Mouse (Mus musculus) right cerebral cortex, postnatal 4 days (tissue): ENCODE results near the gene Gsto2.
"Not testable (repeated sequence)": the region's sequence is repeated elsewhere in the genome, so short reads cannot be mapped to it uniquely, and the experiment has no call there.

Source experiments
- DNase-seq: peaks from one replicate; pipeline ENCODE4 v3.0.0-alpha.2; 2022

Gsto2 gene

GRCm38 (mm10) chr19:47865353-47865947, at the start of gene Gsto2:
TSS of gene Gsto2 (plus strand) at chr19:47865534.
- DNase-seq = peak; percentile 92

GRCm38 (mm10) chr19:47817692-47818091, 47.6 kb upstream of the Gsto2 start:
- DNase-seq = peak; percentile 16

GRCm38 (mm10) chr19:47820832-47821493, 44.4 kb upstream of the Gsto2 start:
- DNase-seq = peak; percentile 62

- DNase-seq = no peak
These were observed 43.9 kb upstream of the Gsto2 start for GRCm38 (mm10) chr19:47821494-47821872.

- no peak for DNase-seq
These were observed 43.1 kb upstream of the Gsto2 start for GRCm38 (mm10) chr19:47822143-47822796.

- no peak for DNase-seq
These were observed 41.3 kb upstream of the Gsto2 start for GRCm38 (mm10) chr19:47824026-47824425.

GRCm38 (mm10) chr19:47829913-47830450, 35.4 kb upstream of the Gsto2 start:
- no peak for DNase-seq

- DNase-seq = no peak
These were observed 34.2 kb upstream of the Gsto2 start for GRCm38 (mm10) chr19:47831111-47831510.

GRCm38 (mm10) chr19:47832316-47832715, 33.0 kb upstream of the Gsto2 start:
- no peak for DNase-seq

GRCm38 (mm10) chr19:47834614-47835013, 30.7 kb upstream of the Gsto2 start:
- no peak for DNase-seq

- DNase-seq = no peak
These were observed 29.6 kb upstream of the Gsto2 start for GRCm38 (mm10) chr19:47835776-47836175.

- DNase-seq = peak; percentile 62
These were observed 28.4 kb upstream of the Gsto2 start for GRCm38 (mm10) chr19:47836701-47837526.

- DNase-seq = no peak
These were observed 27.8 kb upstream of the Gsto2 start for GRCm38 (mm10) chr19:47837527-47837901.

- not testable (repeated sequence) for DNase-seq
These were observed 24.1 kb upstream of the Gsto2 start for GRCm38 (mm10) chr19:47841234-47841633.

- no peak for DNase-seq
These were observed 15.6 kb upstream of the Gsto2 start for GRCm38 (mm10) chr19:47849735-47850134.

- DNase-seq = not testable (repeated sequence)
These were observed 13.2 kb upstream of the Gsto2 start for GRCm38 (mm10) chr19:47852131-47852530.

- no peak for DNase-seq
These were observed 12.3 kb upstream of the Gsto2 start for GRCm38 (mm10) chr19:47853053-47853452.

- DNase-seq = no peak
These were observed 11.2 kb upstream of the Gsto2 start for GRCm38 (mm10) chr19:47853951-47854795.

GRCm38 (mm10) chr19:47854796-47855783, 10.2 kb upstream of the Gsto2 start, which contains the start of gene Gsto1:
TSS of gene Gsto1 (plus strand) at chr19:47854970.
- peak; percentile 83 for DNase-seq
